Mouse (Mus musculus) cerebellum, adult 18-20 months (tissue): ENCODE data around the gene Mrtfb.
"Not testable (repeated sequence)": the region's sequence is repeated elsewhere in the genome, so short reads cannot be mapped to it uniquely, and the experiment has no call there.

Source experiments
- DNase-seq, 2 experiments: peaks; one replicate each; pipeline ENCODE4 v3.0.0; 2021

The Mrtfb gene

GRCm38 (mm10) chr16:13276709-13277399, 20.6 kb downstream of the Mrtfb start:
- DNase-seq: no peak

DNA sequence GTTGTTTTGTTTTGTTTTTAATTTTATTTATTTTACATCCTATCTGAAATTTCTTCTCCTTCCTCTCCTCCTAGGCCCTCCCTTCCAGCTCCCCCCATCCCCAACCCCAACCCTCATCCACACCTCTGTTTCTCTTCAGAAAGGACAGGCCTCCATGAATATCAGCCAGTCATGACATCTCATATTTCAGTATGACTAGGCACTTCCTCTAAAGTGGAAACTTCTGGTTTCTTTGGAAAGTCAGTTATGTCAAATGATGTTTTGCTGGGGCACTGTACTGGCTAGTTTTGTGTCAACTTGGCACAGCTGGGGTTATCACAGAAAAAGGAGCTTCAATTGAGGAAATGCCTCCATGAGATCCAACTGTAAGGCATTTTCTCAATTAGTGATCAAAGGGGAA, 30.1 kb downstream of the Mrtfb start:
- not testable (repeated sequence) for DNase-seq

DNA sequence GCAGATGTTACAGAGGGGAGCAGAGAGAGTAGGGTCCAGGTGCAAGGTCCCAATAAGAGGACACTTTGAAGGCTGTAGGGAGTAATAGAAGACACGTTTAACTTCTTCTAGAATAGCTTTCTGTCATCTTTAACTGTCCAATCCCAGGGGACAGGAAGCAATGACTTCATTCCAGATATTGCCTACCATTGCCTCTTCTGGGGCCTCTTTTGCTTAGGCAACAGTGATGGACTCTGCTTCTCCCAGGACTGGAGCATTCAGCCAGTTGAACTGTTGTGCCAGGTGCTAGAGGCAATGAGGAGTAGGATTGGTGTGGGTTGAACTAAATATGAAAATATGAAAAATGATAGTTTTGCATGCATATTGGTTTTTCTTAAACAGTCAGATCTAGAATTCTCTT, 41.6 kb downstream of the Mrtfb start:
- no peak for DNase-seq

DNA sequence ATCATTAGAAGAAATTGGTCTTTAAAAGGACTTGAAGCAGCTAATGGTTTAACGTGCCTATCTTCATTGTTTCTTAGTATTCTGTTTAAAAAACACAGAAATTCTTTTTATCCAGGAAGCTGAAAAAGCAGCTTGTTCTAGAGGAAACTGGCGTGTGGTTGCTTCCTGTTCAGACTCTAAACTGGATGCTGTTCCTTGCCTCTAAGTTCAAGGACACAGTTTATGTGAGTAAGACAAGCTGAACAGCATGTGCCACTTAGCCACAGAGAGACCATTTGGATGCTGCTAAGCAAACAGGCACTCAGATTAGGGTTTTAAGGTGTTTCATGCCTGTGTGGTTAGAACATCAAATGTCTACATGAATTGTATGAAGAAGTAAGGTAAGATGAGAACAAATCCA, 42.7 kb downstream of the Mrtfb start:
- DNase-seq: no peak

DNA sequence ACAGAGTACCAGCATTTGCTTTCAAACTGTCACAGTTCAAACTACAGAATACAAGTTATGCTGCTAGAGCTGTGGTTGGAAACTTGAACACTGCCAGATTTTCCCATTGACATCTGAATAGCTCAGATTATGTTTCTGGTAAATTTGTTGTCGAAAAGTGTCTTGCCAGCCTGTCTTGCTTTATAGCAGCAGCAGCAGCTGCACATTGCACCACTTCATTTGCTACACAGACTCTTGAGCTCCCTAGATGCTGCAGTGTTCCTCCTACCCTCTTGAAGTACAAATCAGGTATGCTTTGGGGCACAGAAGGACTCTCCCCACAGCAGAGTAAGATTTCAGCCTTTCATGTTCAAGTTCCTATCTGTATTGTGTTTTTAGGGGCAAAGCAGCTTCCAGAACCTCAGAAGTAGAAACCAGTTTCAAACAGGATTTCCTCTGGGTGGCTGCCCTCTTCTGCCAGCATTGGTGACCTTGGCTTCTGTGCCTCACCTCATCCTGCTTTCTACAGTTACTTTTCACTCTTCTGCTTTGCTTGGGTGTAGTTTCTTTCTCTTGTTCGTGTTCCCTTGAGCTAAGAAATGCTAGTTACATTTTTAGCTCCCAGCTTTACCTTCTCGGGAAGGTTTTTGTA, 49.9 kb downstream of the Mrtfb start:
- DNase-seq: no peak

DNA sequence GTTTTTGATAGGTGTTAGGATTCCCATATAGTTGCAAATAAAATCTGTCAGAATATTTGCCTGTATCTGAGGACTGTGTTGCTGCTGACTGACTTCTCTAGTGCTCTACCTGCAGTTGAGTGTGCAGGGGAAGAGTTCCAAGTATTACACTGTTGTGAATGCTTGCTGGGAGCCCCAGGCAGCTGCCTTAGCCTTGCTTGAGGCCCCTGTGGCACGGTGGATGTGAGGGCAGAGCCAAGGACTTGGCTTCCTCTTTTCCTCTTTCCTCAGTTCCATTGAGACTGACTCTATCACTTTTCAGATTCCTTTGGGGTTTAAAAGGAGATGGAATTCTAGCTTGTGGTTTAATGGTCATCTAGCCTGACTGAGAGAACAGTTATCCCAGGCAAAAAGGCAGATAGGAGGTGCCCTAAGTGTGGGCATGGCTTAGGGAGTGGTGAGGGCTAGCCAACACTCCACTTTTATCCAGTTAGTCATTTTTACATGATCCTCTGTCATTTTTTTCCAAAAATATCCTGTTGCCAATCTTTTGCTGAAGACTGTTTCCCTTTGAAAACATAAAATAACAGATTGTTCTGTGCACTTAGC, 53.9 kb downstream of the Mrtfb start:
- DNase-seq: no peak

GRCm38 (mm10) chr16:13311374-13311773, 55.1 kb downstream of the Mrtfb start:
- DNase-seq: no peak

GRCm38 (mm10) chr16:13313096-13313719, 56.9 kb downstream of the Mrtfb start:
- no peak for DNase-seq

DNA sequence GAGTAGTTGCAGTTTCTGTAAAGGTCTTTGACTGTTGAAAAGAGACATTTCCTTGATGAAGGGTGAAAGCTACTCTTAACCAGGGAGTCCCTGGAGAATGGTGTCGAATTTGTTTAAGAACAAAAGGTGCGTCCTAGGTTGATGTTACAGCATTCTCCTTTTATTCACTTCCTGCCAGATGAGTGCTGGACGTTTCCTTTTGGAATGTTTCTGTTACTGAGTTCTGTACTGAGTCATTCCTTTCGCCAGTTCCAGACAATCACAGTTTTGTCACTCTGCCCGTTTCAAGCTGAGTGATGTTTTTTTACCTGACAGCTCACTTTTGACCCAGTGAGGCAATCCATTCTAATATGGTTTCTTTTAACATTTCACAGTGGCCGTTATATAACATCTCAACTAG, 67.5 kb downstream of the Mrtfb start:
- no peak for DNase-seq

DNA sequence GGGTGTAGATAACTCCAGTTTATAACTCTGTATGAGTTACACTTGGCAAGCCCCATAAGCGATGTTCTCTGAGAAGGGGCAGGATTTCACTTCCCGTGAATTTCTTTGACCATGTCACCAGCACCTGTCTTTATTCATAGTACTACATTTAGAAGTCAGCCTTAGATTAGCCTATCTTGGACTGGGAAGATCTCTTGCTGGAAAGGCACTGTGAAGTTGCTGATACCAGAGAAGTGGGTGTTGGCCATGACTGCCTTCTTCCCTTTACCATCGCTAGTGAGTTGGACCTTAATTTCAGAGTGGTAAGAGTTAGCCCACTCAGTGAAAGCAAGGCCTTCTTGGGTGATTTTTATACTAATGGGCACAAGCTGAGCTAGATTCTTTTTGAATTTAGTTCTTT, 70.3 kb downstream of the Mrtfb start:
- no peak for DNase-seq

- no peak for DNase-seq
These were observed 72.4 kb downstream of the Mrtfb start for GRCm38 (mm10) chr16:13328646-13329045.

GRCm38 (mm10) chr16:13329640-13330039, 73.4 kb downstream of the Mrtfb start:
- peak; percentile 32 to 34 for DNase-seq

GRCm38 (mm10) chr16:13330221-13330659, 74.0 kb downstream of the Mrtfb start:
- DNase-seq: peak; percentile 45 to 58

GRCm38 (mm10) chr16:13331898-13332297, 75.6 kb downstream of the Mrtfb start:
- DNase-seq: no peak

GRCm38 (mm10) chr16:13332536-13332935, 76.3 kb downstream of the Mrtfb start:
- DNase-seq: no peak

- no peak for DNase-seq
These were observed 77.6 kb downstream of the Mrtfb start for GRCm38 (mm10) chr16:13333781-13334341.

GRCm38 (mm10) chr16:13336503-13337230, 80.4 kb downstream of the Mrtfb start:
- no peak for DNase-seq

DNA sequence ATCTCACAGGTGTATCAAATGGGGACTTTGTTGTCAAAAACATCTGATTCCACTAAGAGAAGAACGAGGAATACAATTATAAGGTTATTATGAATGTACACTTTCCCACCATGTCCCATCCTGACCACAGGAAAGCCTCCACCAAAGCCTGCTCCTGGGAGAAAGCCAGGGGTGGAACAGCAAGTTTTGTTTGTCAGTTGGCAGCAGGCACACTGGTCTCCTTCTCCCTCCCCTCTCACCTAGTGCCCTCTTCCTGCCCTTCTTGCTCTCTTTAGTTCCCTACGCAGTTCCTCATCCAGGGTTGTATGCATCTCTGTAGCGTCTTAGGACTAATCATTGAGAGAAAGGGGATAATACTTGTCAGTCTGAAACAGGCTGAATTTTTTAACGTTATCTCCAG, 81.8 kb downstream of the Mrtfb start:
- DNase-seq: no peak

DNA sequence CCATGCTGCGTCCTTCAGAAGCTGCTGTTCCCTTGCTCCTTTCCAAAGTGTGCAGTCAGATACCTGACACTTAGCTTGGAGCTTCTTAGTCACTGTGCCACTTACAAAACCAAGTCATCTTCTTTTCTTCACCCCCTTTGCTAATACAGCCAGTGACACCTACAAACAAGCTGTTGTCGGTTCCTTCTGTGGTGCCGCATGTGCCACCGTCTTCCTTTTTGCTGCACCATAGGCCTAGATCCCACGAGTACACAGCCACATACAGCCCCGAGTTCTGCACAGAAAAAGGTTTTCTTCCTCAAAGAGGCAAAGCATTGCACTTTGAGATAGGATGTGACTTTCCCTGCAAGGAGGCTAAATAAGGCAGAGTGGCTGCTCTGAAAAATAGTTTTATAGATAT, 83.2 kb downstream of the Mrtfb start:
- DNase-seq: no peak

DNA sequence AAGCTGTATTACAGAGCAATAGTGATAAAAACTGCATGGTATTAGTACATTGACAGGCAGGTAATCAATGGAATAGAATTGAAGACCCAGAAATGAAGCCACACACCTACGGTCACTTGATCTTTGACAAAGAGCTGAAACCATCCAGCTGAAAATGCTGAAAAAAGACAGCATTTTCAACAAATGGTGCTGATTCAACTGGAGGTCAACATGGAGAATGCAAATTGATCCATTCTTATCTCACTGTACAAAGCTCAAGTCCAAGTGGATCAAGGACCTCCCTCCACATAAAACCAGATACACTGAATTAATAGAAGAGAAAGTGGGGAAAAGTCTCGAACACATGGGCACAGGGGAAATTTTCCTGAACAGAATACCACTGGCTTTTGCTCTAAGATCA, 89.5 kb downstream of the Mrtfb start:
- not testable (repeated sequence) for DNase-seq

DNA sequence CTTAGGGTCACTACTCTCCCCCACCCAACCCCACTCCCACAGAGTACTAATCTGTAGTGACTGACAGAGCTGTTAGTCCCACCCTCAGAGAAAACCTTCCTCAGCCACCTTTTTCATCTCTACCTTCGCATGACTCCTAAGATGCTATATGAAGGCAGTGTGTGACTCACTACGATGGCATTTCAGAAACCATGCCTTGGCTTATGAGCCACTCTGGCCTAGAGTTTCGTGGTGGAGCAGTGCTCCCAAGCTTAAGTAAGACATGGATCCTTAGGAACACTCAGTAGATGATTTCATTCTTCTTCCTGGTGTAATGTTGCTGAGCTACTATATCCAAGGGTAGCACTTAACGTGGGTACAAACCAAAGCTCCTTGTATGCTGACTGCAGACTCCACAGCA, 94.4 kb downstream of the Mrtfb start:
- DNase-seq: no peak

GRCm38 (mm10) chr16:13351268-13351667, 95.0 kb downstream of the Mrtfb start:
- DNase-seq: peak in 1 of 2 experiments; percentile 38

DNA sequence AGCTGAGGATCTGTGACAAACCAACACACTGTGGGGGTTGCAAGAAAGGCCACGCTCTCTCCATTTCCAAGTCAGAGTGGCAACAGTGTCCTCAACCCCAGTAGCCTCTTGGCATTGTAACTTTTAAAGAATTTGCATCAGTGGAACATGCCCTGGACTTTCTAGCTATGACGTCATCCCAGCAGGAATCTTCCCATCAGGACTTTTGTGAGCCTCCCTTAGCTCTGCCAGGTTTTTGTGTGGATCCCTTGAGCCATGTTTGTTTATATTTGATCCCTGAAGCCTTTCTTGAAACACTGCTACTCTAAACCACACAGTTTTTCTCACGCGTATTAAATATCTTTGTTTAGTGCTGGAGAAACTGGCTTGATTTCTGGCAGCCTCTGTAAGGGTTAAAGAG, 97.6 kb downstream of the Mrtfb start:
- no peak for DNase-seq
